Mouse (Mus musculus): Measurements from ENCODE around the gene Lpar1. TPM values are rescaled to one million over a fixed set of nuclear protein-coding genes. Genes with fewer than 3 reads are reported as not detected.

Lpar1 gene
- 3.3 TPM for polyA plus RNA-seq (2015; fragmentation: Illumina TruSeq; extraction: RNeasy Lipid Tissue Mini Kit (QIAGEN cat#74804); ENCODE audit: insufficient read depth, low read depth, low replicate concordance)

DNA sequence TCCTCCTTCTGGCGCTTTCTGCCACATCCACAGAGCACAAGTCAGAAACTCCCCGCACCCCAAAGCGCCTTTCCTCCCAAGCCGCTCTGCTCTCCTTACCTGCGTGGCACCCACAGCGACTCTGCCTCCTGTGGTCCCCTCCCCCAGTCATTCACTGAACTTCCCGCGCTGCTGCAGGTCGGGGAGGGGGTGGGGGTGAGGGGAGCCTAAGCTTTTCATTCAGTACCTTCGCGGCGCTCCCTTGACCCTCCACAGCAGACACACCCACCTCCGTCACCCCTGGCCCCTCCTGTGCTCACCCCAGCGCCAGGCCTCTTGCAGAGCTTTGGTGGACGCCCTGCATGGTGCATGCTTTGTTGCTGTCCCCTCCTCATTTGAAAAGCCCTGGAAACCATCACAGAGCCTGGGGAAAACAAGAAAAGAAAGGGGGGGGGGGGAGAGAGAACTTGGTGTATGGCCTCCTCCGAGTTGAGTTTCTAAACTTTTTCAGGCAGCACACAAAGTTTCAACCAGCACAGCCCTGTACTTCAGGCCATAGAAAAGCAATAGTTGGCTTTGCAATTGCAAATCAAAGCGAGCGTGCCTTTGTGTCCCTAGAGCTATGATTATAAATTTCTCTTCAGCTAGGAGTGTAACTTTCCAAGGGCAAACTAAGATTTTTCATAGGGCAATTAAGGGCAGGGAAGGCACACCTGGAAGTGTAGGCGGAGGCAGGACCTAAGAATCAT lies at the start of gene Lpar1:
Gene Lpar1, minus strand, starts transcription at position 268 of the 728 bp plus-strand sequence.

Other genes with a start within 250 kb of the Lpar1 start
- gene Olfr267, start 233.8 kb upstream of the Lpar1 start, polyA plus RNA-seq (2015; fragmentation: Illumina TruSeq; extraction: RNeasy Lipid Tissue Mini Kit (QIAGEN cat#74804); ENCODE audit: insufficient read depth, low read depth, low replicate concordance) = not detected

All from pancreas, adult 10 weeks (tissue).